Mouse (Mus musculus) kidney, embryonic 16.5 days (tissue): Measurements from ENCODE around the gene Rasl10b. TPM values are rescaled to one million over a fixed set of nuclear protein-coding genes. Genes with fewer than 3 reads are reported as not detected.

ENCODE experiments used
- ATAC-seq: fragments of 200-750 bp; cut with Nextera tagmentation; 2 replicates; pipeline ENCODE4 v1.8.0; 2017; ENCODE audit warnings: moderate TSS enrichment; ENCODE audit not compliant: low FRiP score, low TSS enrichment
- H3K27ac ChIP-seq: fragments of 300-500 bp; sonication (generic); 2 replicates; pipeline ENCODE4 v1.5.1; 2014; ENCODE audit warnings: low read length
- H3K27me3 ChIP-seq: fragments of 300-500 bp; sonication (generic); 2 replicates; pipeline ENCODE4 v1.6.1; 2014; ENCODE audit warnings: low read length, control low read depth, mixed read lengths; ENCODE audit not compliant: insufficient read depth
- H3K36me3 ChIP-seq: fragments of 300-500 bp; sonication (generic); 2 replicates; pipeline ENCODE4 v1.6.1; 2014; ENCODE audit warnings: low read length, control low read depth, mixed read lengths; ENCODE audit not compliant: insufficient read depth
- H3K4me1 ChIP-seq: fragments of 300-500 bp; sonication (generic); 2 replicates; pipeline ENCODE4 v1.6.1; 2014; ENCODE audit warnings: low read length, control low read depth, mixed read lengths; ENCODE audit not compliant: insufficient read depth
- H3K4me2 ChIP-seq: fragments of 300-500 bp; sonication (generic); replicated peaks from 2 replicates; pipeline ENCODE4 v1.6.1; 2014; ENCODE audit warnings: low read depth, low read length
- H3K4me3 ChIP-seq: fragments of 300-500 bp; sonication (generic); 2 replicates; pipeline ENCODE4 v1.5.1; 2014; ENCODE audit warnings: mild to moderate bottlenecking, low read length
- H3K9ac ChIP-seq: fragments of 300-500 bp; sonication (generic); replicated peaks from 2 replicates; pipeline ENCODE4 v1.6.1; 2014; ENCODE audit warnings: low read length
- H3K9me3 ChIP-seq: fragments of 300-500 bp; sonication (generic); 2 replicates; pipeline ENCODE4 v1.6.1; 2016; ENCODE audit warnings: low read length, control low read depth
- WGBS: fragments of 180-500 bp; shearing (Covaris S2); extraction: QIAGEN DNeasy Blood & Tissue Kit; methylation state at CpG from one replicate; pipeline ENCODE4 v1.1.7; 2014; 5-methylcytosine and 5-hydroxymethylcytosine counted together
- polyA plus RNA-seq: library from polyadenylated mRNA; unstranded; fragments of >200 nt; fragmentation: Nextera tagmentation; extraction: Ambion mirVana; gene quantifications from 2 replicates; pipeline ENCODE4 v1.2.1, GENCODE M21; 2015

Gene Rasl10b
- polyA plus RNA-seq, 1 experiment from 2014 or later: 0.57 TPM

DNA sequence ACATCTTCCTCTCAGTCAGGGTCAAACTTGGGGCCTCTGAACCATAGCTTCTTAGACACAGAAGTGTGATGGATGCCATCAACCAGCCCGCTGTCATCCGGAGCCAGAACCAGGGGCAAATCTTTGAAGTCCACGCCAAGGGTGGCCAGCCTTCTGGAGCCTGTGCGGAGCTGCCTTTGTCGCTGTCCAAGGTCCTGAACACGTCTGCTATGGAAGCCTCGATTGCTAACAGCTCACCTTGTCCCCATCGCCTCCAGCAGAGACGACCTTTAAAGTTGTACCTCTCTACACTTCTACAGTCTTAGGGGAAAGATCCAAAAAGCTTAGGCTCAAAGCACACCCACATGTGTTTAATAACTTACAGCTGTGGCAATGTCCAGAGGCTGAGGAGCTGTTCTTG, 12.4 kb downstream of the Rasl10b start:
- 2% methylated on average over 9 of the region's 9 CpGs for WGBS
- Histone ChIP-seq H3K27ac (no peak overlapping the region), H3K4me2 (no peak overlapping the region), H3K27me3 (peaks cover 35% of the 10 kb centered on the region), H3K9ac (no peak overlapping the region), H3K4me3 (no peak overlapping the region), H3K4me1 (peaks cover 7% of the 10 kb centered on the region; the same call in 1 of the 2 replicates), H3K36me3 (no peaks in the 10 kb centered on the region), H3K9me3 (no peaks in the 10 kb centered on the region)
- no peak for ATAC-seq

DNA sequence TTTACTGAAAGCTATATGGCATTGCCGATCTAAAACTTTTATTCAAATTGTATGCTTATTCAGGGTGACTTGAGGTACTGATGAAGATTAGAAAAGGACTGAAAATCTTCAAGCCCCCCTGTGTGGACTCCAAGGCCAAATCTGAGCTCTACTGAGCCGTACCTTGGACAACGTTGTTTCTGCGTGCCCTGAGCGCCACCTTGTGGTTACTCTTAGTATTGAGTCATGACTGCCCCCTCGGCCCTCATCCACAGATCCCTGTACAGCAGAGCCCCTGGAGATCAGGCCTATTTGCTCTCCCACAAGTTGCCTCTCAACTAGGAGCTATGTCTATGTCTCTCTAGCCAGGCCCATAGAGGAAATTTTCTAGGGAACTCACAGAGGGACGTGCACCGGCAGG, 15.7 kb downstream of the Rasl10b start:
- no peaks in the 10 kb centered on the region for H3K9me3 ChIP-seq
- 7% methylated on average over 8 of the region's 8 CpGs for WGBS
- no peak overlapping the region for H3K4me2 ChIP-seq
- peaks cover 3% of the 10 kb centered on the region; the same call in 1 of the 2 replicates for H3K4me1 ChIP-seq
- H3K4me3 ChIP-seq: no peak overlapping the region
- H3K9ac ChIP-seq: no peak overlapping the region
- no peaks in the 10 kb centered on the region for H3K36me3 ChIP-seq
- no peak for ATAC-seq
- peaks cover 40% of the 10 kb centered on the region for H3K27me3 ChIP-seq
- no peak overlapping the region for H3K27ac ChIP-seq

DNA sequence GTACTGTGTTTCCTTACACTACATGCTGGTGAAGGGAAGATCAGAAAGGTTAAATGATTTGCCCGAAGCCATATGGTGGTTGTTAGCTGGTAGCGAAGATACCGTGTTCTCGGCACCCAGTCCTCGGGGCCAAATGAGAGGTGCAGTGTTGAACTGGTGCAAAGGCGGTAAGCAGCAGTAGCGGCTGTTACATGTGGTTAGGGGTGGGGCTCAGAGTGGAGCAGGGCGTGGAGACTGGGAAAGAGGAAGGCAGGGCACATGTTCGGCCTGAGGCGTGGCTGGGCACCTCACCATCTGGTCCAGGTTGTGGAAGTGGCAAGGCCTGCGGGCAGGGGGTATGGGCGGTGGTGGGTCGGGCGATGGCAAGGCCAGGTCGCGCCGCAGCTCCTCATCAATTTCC, 18.0 kb downstream of the Rasl10b start:
- ATAC-seq: 0 out of 2 replicates have a peak, but pooled peaks have one; percentile 17
- H3K27me3 ChIP-seq: peaks cover 31% of the 10 kb centered on the region
- H3K9ac ChIP-seq: no peak overlapping the region
- no peaks in the 10 kb centered on the region for H3K36me3 ChIP-seq
- WGBS: 21% methylated on average over 17 of the region's 17 CpGs
- no peaks in the 10 kb centered on the region for H3K9me3 ChIP-seq
- H3K4me1 ChIP-seq: peaks cover 3% of the 10 kb centered on the region; the same call in 1 of the 2 replicates
- no peak overlapping the region for H3K27ac ChIP-seq
- no peak overlapping the region for H3K4me3 ChIP-seq
- H3K4me2 ChIP-seq: no peak overlapping the region

DNA sequence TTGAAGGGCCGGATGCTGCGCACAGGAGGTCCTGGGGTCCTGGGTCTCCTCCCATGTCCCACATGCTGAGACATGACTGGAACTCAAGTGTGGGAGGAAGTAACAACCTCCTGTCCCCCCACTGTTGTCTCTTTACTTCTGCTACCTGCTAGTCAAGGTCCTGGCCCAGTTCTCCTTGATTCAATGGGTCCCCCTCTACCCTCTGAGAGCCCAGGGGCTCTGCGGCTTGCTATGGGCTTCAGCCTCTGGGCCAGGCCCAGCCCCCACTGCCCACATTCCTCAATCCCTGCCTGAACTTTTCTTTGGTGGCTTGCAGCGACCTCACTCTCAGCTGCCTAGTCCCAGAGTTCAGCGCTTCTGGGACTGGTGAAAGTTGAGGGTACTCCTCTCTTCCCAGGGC, 20.4 kb downstream of the Rasl10b start, which contains the start of gene Gas2l2:
Gas2l2 (minus strand) TSS at position 101 of the 400 bp plus-strand sequence.
- 52% methylated on average over 5 of the region's 5 CpGs for WGBS

DNA sequence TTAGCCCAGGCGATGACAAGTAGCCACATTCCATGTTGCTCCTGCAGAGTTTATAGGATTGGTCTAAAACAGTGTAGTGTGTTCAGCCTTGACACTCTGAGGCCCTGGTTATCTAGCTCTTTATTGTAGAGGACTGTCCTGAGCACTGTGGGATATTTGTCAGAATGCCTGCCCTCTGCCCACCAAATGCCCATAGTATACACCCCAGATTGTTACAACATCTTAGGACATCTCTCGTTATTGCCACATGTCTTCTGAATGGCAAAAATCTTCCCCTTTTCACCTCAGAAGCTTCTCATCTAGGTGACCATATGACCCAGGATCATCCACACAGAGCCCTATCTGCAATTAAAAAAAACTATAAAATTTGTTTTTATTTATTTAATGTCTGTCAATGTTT, 23.6 kb downstream of the Rasl10b start:
- 72% methylated on average over 2 of the region's 2 CpGs for WGBS
- no peak for ATAC-seq
- H3K27me3 ChIP-seq: peaks cover 22% of the 10 kb centered on the region
- no peak overlapping the region for H3K9ac ChIP-seq
- H3K27ac ChIP-seq: no peak overlapping the region
- no peak overlapping the region for H3K4me3 ChIP-seq
- no peak overlapping the region for H3K4me2 ChIP-seq
- H3K36me3 ChIP-seq: no peaks in the 10 kb centered on the region
- no peaks in the 10 kb centered on the region for H3K9me3 ChIP-seq
- peaks cover 3% of the 10 kb centered on the region; the same call in 1 of the 2 replicates for H3K4me1 ChIP-seq

More for the DNA sequence above, 20.4 kb downstream of the Rasl10b start, which contains the start of gene Gas2l2:
- Histone ChIP-seq H3K4me1 (peaks cover 3% of the 10 kb centered on the region; the same call in 1 of the 2 replicates), H3K9me3 (no peaks in the 10 kb centered on the region), H3K27me3 (peaks cover 31% of the 10 kb centered on the region), H3K4me3 (no peak within 1 kb of the TSS), H3K4me2 (no peak within 1 kb of the TSS), H3K9ac (no peak within 1 kb of the TSS; the same call in 1 of the 2 replicates), H3K27ac (no peak within 1 kb of the TSS), H3K36me3 (no peaks in the 10 kb centered on the region)
- no peak for ATAC-seq

DNA sequence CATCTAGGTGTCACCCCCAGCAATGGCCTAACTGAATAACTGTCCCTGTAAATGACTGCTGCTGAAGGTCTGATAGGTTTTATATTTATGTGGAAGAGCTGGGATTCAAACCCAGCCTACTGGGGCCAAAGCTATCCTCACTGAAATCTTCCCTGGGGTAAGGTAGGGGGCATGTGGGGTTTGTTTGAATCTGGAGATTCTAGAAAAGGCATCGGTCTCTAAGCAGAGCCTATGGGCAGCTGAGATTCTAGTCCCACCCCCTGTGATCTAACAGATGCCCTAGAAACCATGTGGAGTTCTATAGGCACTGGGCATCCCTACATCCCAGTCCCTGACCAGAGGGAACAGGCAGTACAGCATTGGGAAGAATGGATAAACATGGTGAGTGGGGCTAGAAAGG, 28.4 kb downstream of the Rasl10b start, which contains the start of gene 1700020L24Rik:
1700020L24Rik (plus strand) TSS at position 301 of the 400 bp plus-strand sequence.
- H3K9me3 ChIP-seq: no peaks in the 10 kb centered on the region
- H3K4me3 ChIP-seq: no peak within 1 kb of the TSS
- no peak within 1 kb of the TSS for H3K4me2 ChIP-seq
- H3K36me3 ChIP-seq: no peaks in the 10 kb centered on the region
- peaks cover 19% of the 10 kb centered on the region for H3K27me3 ChIP-seq
- 100% methylated on average over 1 of the region's 1 CpGs for WGBS
- no peak for ATAC-seq
- no peaks in the 10 kb centered on the region for H3K4me1 ChIP-seq
- H3K27ac ChIP-seq: no peak within 1 kb of the TSS
- H3K9ac ChIP-seq: no peak within 1 kb of the TSS

DNA sequence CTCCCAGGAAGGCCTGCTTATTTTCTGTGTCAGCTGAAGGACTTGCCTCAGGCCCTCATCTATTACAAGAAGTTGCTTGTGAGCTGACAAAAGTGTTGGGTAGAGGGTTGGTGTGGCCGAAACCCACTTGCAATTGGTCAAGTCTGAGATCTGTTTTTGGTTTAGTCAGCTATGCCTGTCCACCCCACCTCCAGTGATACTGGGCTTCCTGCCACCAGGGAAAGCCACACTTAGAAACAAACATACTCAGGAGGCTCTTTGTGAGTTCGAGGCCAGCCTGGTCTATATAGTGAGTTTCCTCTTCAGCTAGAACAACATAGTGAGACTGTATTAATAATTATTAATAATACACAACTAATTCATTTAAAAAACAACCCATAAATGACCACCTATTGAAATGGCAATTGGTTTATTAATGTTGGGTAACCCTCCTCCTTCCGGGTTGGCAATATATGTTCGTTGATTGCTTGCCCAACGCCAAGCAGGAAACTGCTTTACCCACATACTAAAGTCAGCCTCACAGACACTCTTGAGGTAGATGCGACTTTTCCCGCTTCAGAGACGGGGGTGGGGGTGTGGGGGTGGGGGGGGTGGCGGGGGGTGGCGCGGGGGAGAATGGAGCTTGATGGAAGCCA, 30.6 kb downstream of the Rasl10b start:
- no peak for ATAC-seq
- Histone ChIP-seq H3K27me3 (peaks cover 39% of the 10 kb centered on the region), H3K27ac (no peak overlapping the region), H3K4me3 (peak overlapping the region; percentile 70; the same call in 1 of the 2 replicates), H3K9ac (no peak overlapping the region), H3K9me3 (no peaks in the 10 kb centered on the region), H3K36me3 (no peaks in the 10 kb centered on the region), H3K4me2 (peak overlapping the region; percentile 99), H3K4me1 (peaks cover 6% of the 10 kb centered on the region)
- WGBS: 30% methylated on average over 11 of the region's 11 CpGs

DNA sequence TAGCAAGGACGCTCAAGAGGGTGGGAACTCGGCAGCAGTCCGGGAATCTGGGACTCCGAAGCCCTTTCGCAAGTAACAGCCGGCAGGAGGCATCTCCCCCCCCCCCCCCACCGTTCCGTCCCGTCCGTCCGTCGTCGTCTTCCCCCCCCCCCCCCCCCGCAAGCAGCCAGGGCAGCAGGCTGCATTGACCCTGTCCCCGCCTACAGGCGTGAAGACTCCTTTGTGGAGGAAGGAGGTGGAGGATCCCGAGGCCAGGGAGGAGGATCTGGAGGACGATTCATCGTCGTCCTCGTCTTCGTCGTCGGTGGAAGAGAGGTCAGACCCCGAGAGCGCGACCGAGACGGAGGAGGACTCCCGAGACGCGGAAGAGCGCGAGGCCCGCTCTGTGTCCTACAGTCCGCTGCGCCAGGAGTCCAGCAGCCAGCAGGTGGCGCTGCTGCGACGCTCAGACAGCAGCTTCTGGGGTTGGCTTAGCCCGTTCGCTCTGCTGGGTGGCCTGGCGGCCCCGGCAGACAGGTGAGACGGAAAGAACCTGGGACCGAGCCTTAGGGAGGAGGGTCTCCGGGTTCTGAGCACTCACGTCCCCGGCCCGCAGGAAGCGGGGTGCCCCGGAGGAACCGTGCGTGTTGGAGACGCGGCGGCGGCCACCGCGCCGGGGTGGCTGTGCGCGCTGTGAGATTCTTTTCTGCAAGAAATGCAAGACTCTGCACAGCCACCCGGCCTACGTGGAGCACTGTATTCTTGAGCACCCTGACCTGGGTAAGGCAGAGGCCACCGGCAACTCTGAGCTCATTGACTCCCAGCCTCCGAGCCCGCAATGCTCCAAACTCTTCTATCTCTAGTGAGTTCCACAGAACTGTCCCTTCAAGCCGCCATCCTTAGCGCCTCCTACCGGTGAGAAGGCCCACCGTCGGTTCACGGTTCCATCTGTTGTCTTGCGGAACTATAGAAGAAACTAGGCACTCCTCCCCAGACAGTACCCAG, 31.4 kb downstream of the Rasl10b start:
- Histone ChIP-seq H3K9ac (peak overlapping the region; percentile 65), H3K4me3 (peak overlapping the region; percentile 70), H3K4me2 (peak overlapping the region; percentile 99), H3K27ac (no peak overlapping the region), H3K4me1 (peaks cover 10% of the 10 kb centered on the region), H3K27me3 (peaks cover 48% of the 10 kb centered on the region), H3K9me3 (no peaks in the 10 kb centered on the region), H3K36me3 (no peaks in the 10 kb centered on the region)
- ATAC-seq: peak; percentile 93
- under 1% methylated on average over 65 of the region's 75 CpGs for WGBS

DNA sequence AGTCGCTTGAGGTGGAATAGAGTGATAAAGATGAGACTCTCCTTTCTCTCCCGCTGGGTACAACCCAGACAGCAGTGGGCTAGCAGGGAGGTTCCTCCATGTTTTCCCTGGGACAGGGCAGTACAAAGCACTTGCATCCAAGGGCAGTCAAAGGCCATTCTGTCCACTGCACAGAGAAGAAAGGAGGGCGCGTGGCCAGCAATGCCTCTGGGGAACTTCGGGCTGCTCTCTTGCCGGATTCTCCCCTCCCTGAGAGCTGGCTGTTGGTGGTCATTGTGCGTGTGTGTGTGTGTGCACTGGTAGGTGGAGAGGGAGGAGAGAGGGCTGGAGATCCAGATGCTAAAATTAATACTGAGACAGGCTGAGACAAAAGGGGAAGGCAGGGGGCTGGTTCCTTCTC, 32.3 kb downstream of the Rasl10b start:
- H3K4me1 ChIP-seq: peaks cover 10% of the 10 kb centered on the region
- 47% methylated on average over 7 of the region's 7 CpGs for WGBS

More for the DNA sequence above, 32.3 kb downstream of the Rasl10b start:
- ATAC-seq: no peak
- no peaks in the 10 kb centered on the region for H3K36me3 ChIP-seq
- no peak overlapping the region for H3K27ac ChIP-seq
- no peak overlapping the region for H3K4me3 ChIP-seq
- peak overlapping the region; percentile 99 for H3K4me2 ChIP-seq
- no peaks in the 10 kb centered on the region for H3K9me3 ChIP-seq
- peaks cover 50% of the 10 kb centered on the region for H3K27me3 ChIP-seq
- H3K9ac ChIP-seq: no peak overlapping the region
